Mouse (Mus musculus) left cerebral cortex, adult 2 months (tissue): ENCODE data around the gene Senp7. TPM values are rescaled to one million over a fixed set of nuclear protein-coding genes. Genes with fewer than 3 reads are reported as not detected.

Experiments used
- DNase-seq, 2 experiments: peaks; one replicate each; pipeline ENCODE4 v3.0.0; 2021 to 2022; ENCODE audit warnings: low spot score in 2 of 2, mixed read lengths in 1 of 2; ENCODE audit errors: extremely low spot score in 1 of 2
- H3K27ac ChIP-seq: fragments of 200-600 bp; 2 replicates; pipeline ENCODE4 v1.8.1; 2022
- H3K4me3 ChIP-seq: fragments of 200-600 bp; 2 replicates; pipeline ENCODE4 v1.8.1; 2022
- CTCF ChIP-seq: fragments of 200-600 bp; IDR thresholded peaks from 2 replicates; pipeline ENCODE4 v1.8.1; 2022; ENCODE audit warnings: antibody characterized with exemption, mild to moderate bottlenecking, moderate library complexity
- intact Hi-C: fragments of 180-260 bp; cut with DNase I; formaldehyde crosslinking; loops from one replicate; pipeline ENCODE4 v1.15.1; 2025
- microRNA-seq, 2 experiments: library from miRNA; unstranded; fragments of <30 nt; microRNA quantifications; one replicate each; pipeline ENCODE4 v1.2.0; 2021
- total RNA-seq, 2 experiments: library from RNA; stranded (reverse); gene quantifications; 2 replicates each; pipeline ENCODE4 v1.2.3; 2021

Gene Senp7
- total RNA-seq, 2 experiments from 2014 or later: 41.7 to 44.4 TPM

GRCm38 (mm10) chr16:56170247-56170646 lies 122.1 kb downstream of the Senp7 start:
- intact Hi-C loops: loop anchor here (5.0 kb wide), 1 partner anchor 507 kb away; no protein-coding TSS in a partner anchor
- no peak overlapping the region for H3K27ac ChIP-seq
- no peak overlapping the region for H3K4me3 ChIP-seq
- no peak for DNase-seq
- TF ChIP-seq CTCF: no peak

GRCm38 (mm10) chr16:56175867-56176581 lies 127.9 kb downstream of the Senp7 start:
- Histone ChIP-seq H3K27ac (no peak overlapping the region), H3K4me3 (no peak overlapping the region)
- peak; percentile 40 for TF ChIP-seq CTCF
- intact Hi-C loops: loop anchor here (5.0 kb wide), 1 partner anchor 521 kb away; no protein-coding TSS in a partner anchor
- no peak for DNase-seq

GRCm38 (mm10) chr16:56186863-56187262 lies 138.7 kb downstream of the Senp7 start:
- H3K4me3 ChIP-seq: no peak overlapping the region
- no peak for DNase-seq
- no peak overlapping the region for H3K27ac ChIP-seq
- TF ChIP-seq CTCF: no peak
- intact Hi-C loops: no loop called here

- intact Hi-C loops: no loop called here
- Histone ChIP-seq H3K27ac (no peak overlapping the region), H3K4me3 (no peak overlapping the region)
- no peak for TF ChIP-seq CTCF
- no peak for DNase-seq
Measured at GRCm38 (mm10) chr16:56188198-56188597, 140.1 kb downstream of the Senp7 start.

GRCm38 (mm10) chr16:56204051-56204450 lies 155.9 kb downstream of the Senp7 start, which contains the start of gene Impg2:
Gene Impg2 (plus strand): TSS chr16:56204313.
- intact Hi-C loops: no loop called here
- no peak for TF ChIP-seq CTCF
- no peak for DNase-seq
- Histone ChIP-seq H3K4me3 (no peak within 1 kb of the TSS), H3K27ac (no peak within 1 kb of the TSS)

GRCm38 (mm10) chr16:56212740-56213139 lies 164.6 kb downstream of the Senp7 start:
- no peak for DNase-seq
- no peak overlapping the region for H3K4me3 ChIP-seq
- no peak overlapping the region for H3K27ac ChIP-seq
- intact Hi-C loops: no loop called here
- no peak for TF ChIP-seq CTCF

- Histone ChIP-seq H3K4me3 (no peak overlapping the region), H3K27ac (no peak overlapping the region)
- DNase-seq: no peak
- intact Hi-C loops: no loop called here
- TF ChIP-seq CTCF: no peak
Measured at GRCm38 (mm10) chr16:56227686-56228085, 179.5 kb downstream of the Senp7 start.

GRCm38 (mm10) chr16:56229455-56229854 lies 181.3 kb downstream of the Senp7 start:
- Histone ChIP-seq H3K4me3 (no peak overlapping the region), H3K27ac (no peak overlapping the region)
- TF ChIP-seq CTCF: no peak
- intact Hi-C loops: no loop called here
- no peak for DNase-seq

- peak; percentile 53 for TF ChIP-seq CTCF
- intact Hi-C loops: no loop called here
- Histone ChIP-seq H3K4me3 (no peak overlapping the region), H3K27ac (no peak overlapping the region)
- peak in 1 of 2 experiments; percentile 28 for DNase-seq
Measured at GRCm38 (mm10) chr16:56231300-56231699, 183.2 kb downstream of the Senp7 start.

- H3K4me3 ChIP-seq: no peak overlapping the region
- no peak overlapping the region for H3K27ac ChIP-seq
- DNase-seq: no peak
- TF ChIP-seq CTCF: no peak
- intact Hi-C loops: no loop called here
Measured at GRCm38 (mm10) chr16:56232736-56233135, 184.6 kb downstream of the Senp7 start.

Small RNAs within 50 kb of the gene (microRNA-seq; reads per million reads assigned to microRNA genes)
- gene Gm24047: 0 reads per million in 2 experiments

Other genes starting within 250 kb of the Senp7 start
- gene Nfkbiz, start 209.4 kb upstream of the Senp7 start, total RNA-seq: 1 to 10 TPM; 4.8 to 5.3 TPM
- gene Nxpe3, start 153.1 kb upstream of the Senp7 start, total RNA-seq: 10 to 100 TPM in 1 of 2 experiments, 1 to 10 TPM in 1; 9.4 to 10.9 TPM
- 10 to 100 TPM; 12.6 to 13.1 TPM for gene Cep97, start 113.5 kb upstream of the Senp7 start, total RNA-seq
- 100 to 1,000 TPM; 376 to 411 TPM for gene Rpl24, start 82.1 kb upstream of the Senp7 start, total RNA-seq
- gene Zbtb11, start 74.5 kb upstream of the Senp7 start, total RNA-seq: 10 to 100 TPM; 50.3 to 54.9 TPM
- 100 to 1,000 TPM; 164 to 167 TPM for gene Pcnp, start 18.6 kb upstream of the Senp7 start, total RNA-seq
- 10 to 100 TPM in 1 of 2 experiments, 1 to 10 TPM in 1; 9.6 to 10.2 TPM for gene Trmt10c, start 10.5 kb upstream of the Senp7 start, total RNA-seq
- gene Impg2, start 156.0 kb downstream of the Senp7 start, total RNA-seq: 1 to 10 TPM in 1 of 2 experiments, under 1 TPM in 1; 0.93 to 1.1 TPM